Comparison of ENCODE assay signal across 30 mouse cellular contexts in the genomic region with DNA sequence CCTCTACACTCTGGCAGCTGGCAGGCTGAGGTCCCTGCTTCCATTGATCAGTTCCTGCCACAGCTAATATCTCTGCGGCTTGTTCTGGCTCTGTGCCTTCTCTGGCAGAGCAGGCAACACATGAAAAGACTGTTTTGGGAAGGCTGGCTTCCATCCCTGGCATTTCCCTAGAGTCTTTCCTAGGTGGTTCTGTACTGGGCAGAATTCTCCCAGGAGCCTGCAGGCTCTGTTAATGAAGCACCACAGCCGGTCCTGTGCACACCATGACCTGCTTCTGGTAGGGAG. TPM values are rescaled to one million over a fixed set of nuclear protein-coding genes. Genes with fewer than 3 reads are reported as not detected.
DNase-seq lines count a peak whose midpoint lies in the region; ATAC-seq and TF ChIP-seq lines count a peak whose summit lies in the region.
"Had no signal": no experiment of that assay in that cellular context is flagged by ENCODE, and none has a peak within 500 bp of the region (broad histone marks: within the 10 kb centered on the region; RNA-seq: fewer than 3 reads in every experiment).

No protein-coding gene starts in this region.

- ATAC-seq in cerebellum, adult (ENCODE audit: insufficient number of reproducible peaks, low FRiP score, low TSS enrichment): no peak
- peak; percentile 12; the same call in 1 of the 2 replicates for ATAC-seq in hindbrain, embryonic 16.5 days
- ATAC-seq in hindbrain, embryonic 13.5 days (ENCODE audit: low FRiP score): no peak
- ATAC-seq in liver, embryonic 11.5 days (replicated peaks; ENCODE audit: low FRiP score): no peak
- ATAC-seq: inflammation-experienced regulatory T-cells, adult 6 months; liver, embryonic 12.5 days had no signal

- H3K4me1 ChIP-seq in hindbrain, embryonic 16.5 days (ENCODE audit: control insufficient read depth, insufficient read depth, low read depth, low read length): peaks cover 9% of the 10 kb centered on the region
- H3K4me1 ChIP-seq in hindbrain, embryonic 13.5 days (replicated peaks): peaks cover 12% of the 10 kb centered on the region; the same call in 1 of the 2 replicates
- 0 out of 2 replicates have a peak, but pooled peaks cover 1% of the 10 kb centered on the region for H3K4me1 ChIP-seq in liver, adult 2 months (ENCODE audit: control insufficient read depth, insufficient read depth, low read length)
- no peaks in the 10 kb centered on the region; the same call in none of the 2 replicates for H3K4me1 ChIP-seq in liver, embryonic 11.5 days (replicated peaks; ENCODE audit: control insufficient read depth, insufficient read depth, low read length)

- no peak for TF ChIP-seq POLR2A in liver, adult 2 months (IDR thresholded peaks at IDR 0.05; ENCODE audit: extremely low read depth, insufficient read depth, low read length)

- H3K9me3 ChIP-seq in hindbrain, embryonic 16.5 days (ENCODE audit: control insufficient read depth, low read length): no peaks in the 10 kb centered on the region
- no peaks in the 10 kb centered on the region for H3K9me3 ChIP-seq in hindbrain, embryonic 13.5 days
- H3K9me3 ChIP-seq in liver, embryonic 11.5 days (ENCODE audit: control insufficient read depth, low read length): no peaks in the 10 kb centered on the region
- H3K9me3 ChIP-seq: heart, embryonic 15.5 days; liver, embryonic 12.5 days had no signal

- H3K79me2 ChIP-seq in liver, adult 2 months (ENCODE audit: control insufficient read depth, insufficient read depth, low read length): no peaks in the 10 kb centered on the region

- H3K27ac ChIP-seq in hindbrain, embryonic 16.5 days (ENCODE audit: low read depth, low read length): no peak overlapping the region
- no peak overlapping the region; the same call in 1 of the 2 replicates for H3K27ac ChIP-seq in hindbrain, embryonic 13.5 days
- no peak overlapping the region for H3K27ac ChIP-seq in liver, adult 2 months (replicated peaks; ENCODE audit: insufficient read depth, low read depth, low read length)
- no peak overlapping the region for H3K27ac ChIP-seq in liver, embryonic 11.5 days (ENCODE audit: low read depth, low read length)
- H3K27ac ChIP-seq: heart, adult 2 months; heart, embryonic 15.5 days; liver, embryonic 12.5 days had no signal

- 58% methylated on average over 2 of the region's 2 CpGs for WGBS in hindbrain, embryonic 16.5 days
- WGBS in hindbrain, embryonic 13.5 days: 73% methylated on average over 2 of the region's 2 CpGs
- 42% methylated on average over 2 of the region's 2 CpGs for WGBS in liver, adult 2 months
- WGBS in liver, embryonic 11.5 days: 77% methylated on average over 2 of the region's 2 CpGs

- DNase-seq in cerebellum, postnatal 14 days: peak; percentile 38 to 41
- DNase-seq in liver, adult 2 months (ENCODE audit: extremely low read depth, low read depth, low spot score): peak; percentile 48
- DNase-seq in liver, embryonic 11.5 days (ENCODE audit: low spot score): no peak
- peak; percentile 10 for DNase-seq in fibroblast of lung, adult 2 months (ENCODE audit: low read depth)
- no peak for DNase-seq in heart, postnatal 36 days
- DNase-seq: gastrocnemius, postnatal 14 days; heart, adult 2 months; kidney, adult 2 months; kidney, postnatal 10 days; thymus, postnatal 14 days had no signal

- TF ChIP-seq CTCF in liver, adult 2 months (IDR thresholded peaks at IDR 0.05; ENCODE audit: low read depth, low read length): no peak

- no peaks in the 10 kb centered on the region for H3K36me3 ChIP-seq in hindbrain, embryonic 16.5 days (ENCODE audit: control insufficient read depth, insufficient read depth, low read length)
- H3K36me3 ChIP-seq in hindbrain, embryonic 13.5 days: no peaks in the 10 kb centered on the region
- H3K36me3 ChIP-seq in liver, adult 2 months (ENCODE audit: control insufficient read depth, insufficient read depth, low read length): no peaks in the 10 kb centered on the region
- no peaks in the 10 kb centered on the region for H3K36me3 ChIP-seq in liver, embryonic 11.5 days (ENCODE audit: control insufficient read depth, insufficient read depth, low read length)
- H3K36me3 ChIP-seq: heart, embryonic 15.5 days; liver, embryonic 12.5 days had no signal

- H3K4me2 ChIP-seq in hindbrain, embryonic 16.5 days (ENCODE audit: low read length): no peak overlapping the region
- H3K4me2 ChIP-seq in hindbrain, embryonic 13.5 days: no peak overlapping the region
- H3K4me2 ChIP-seq in liver, embryonic 11.5 days: no peak overlapping the region
- H3K4me2 ChIP-seq: heart, embryonic 15.5 days; liver, embryonic 12.5 days had no signal

- 0 out of 2 replicates have a peak, but pooled peaks cover 3% of the 10 kb centered on the region for H3K27me3 ChIP-seq in hindbrain, embryonic 16.5 days (replicated peaks; ENCODE audit: control insufficient read depth, insufficient read depth, low read length)
- H3K27me3 ChIP-seq in hindbrain, embryonic 13.5 days: peaks cover 16% of the 10 kb centered on the region
- H3K27me3 ChIP-seq in liver, adult 2 months (ENCODE audit: control insufficient read depth, insufficient read depth, low read length): no peaks in the 10 kb centered on the region
- H3K27me3 ChIP-seq in liver, embryonic 11.5 days (replicated peaks; ENCODE audit: control insufficient read depth, insufficient read depth, low read length): peaks cover 3% of the 10 kb centered on the region; the same call in 1 of the 2 replicates

- intact Hi-C loops in heart, postnatal 36 days (cut with DNase I): no loop called here

- H3K9ac ChIP-seq in hindbrain, embryonic 16.5 days (ENCODE audit: low read depth, low read length): no peak overlapping the region
- H3K9ac ChIP-seq in hindbrain, embryonic 13.5 days: no peak overlapping the region
- H3K9ac ChIP-seq in liver, adult 2 months (ENCODE audit: low read depth, low read length): no peak overlapping the region
- H3K9ac ChIP-seq in liver, embryonic 11.5 days (ENCODE audit: low read depth, low read length): no peak overlapping the region
- H3K9ac ChIP-seq: heart, embryonic 15.5 days; liver, embryonic 12.5 days had no signal

- H3K4me3 ChIP-seq in hindbrain, embryonic 16.5 days (ENCODE audit: low read length): no peak overlapping the region
- H3K4me3 ChIP-seq in hindbrain, embryonic 13.5 days: no peak overlapping the region
- no peak overlapping the region for H3K4me3 ChIP-seq in liver, adult 2 months (ENCODE audit: insufficient read depth, low read depth, low read length)
- no peak overlapping the region for H3K4me3 ChIP-seq in liver, embryonic 11.5 days (ENCODE audit: low read depth, low read length)
- H3K4me3 ChIP-seq: erythroblast, embryonic 14.5 days; heart, adult 2 months; heart, embryonic 15.5 days; liver, embryonic 12.5 days had no signal

RNA-seq across cellular contexts. Expression of a gene that starts 17.6 kb away (rescaled TPM):
- polyA plus RNA-seq in hindbrain, embryonic 16.5 days (2015; fragmentation: Nextera tagmentation; extraction: Ambion mirVana): not detected in 2 replicates
- not detected in 2 replicates for polyA plus RNA-seq in hindbrain, embryonic 13.5 days (2015; fragmentation: Nextera tagmentation; extraction: Ambion mirVana)
- total RNA-seq in liver, adult 2 months (2014; rRNA removed): not detected in 2 replicates
- polyA plus RNA-seq in liver, adult 2 months (2012; rRNA removed): not detected in 2 replicates
- not detected in 2 replicates for polyA plus RNA-seq in liver, embryonic 11.5 days (2014; fragmentation: Nextera tagmentation; extraction: Ambion mirVana)
- total RNA-seq in heart, postnatal 36 days (2021): not detected
- total RNA-seq: CH12.LX; common myeloid progenitor, adult 5-6 weeks; gastrocnemius, postnatal 14 days; heart, adult 2 months; hematopoietic stem cell, adult 5-6 weeks; layer of hippocampus, adult 8-10 months; left cerebral cortex, postnatal 14 days; megakaryocyte-erythroid progenitor cell, adult 5-6 weeks; MEL; monocyte, adult 5-6 weeks had no signal
- polyA plus RNA-seq: cerebellum, adult 2 months; embryonic facial prominence, embryonic 11.5 days; erythroblast, embryonic 14.5 days; heart, adult 2 months; heart, embryonic 15.5 days; inflammation-experienced regulatory T-cells, adult 6 months; kidney, adult 2 months; liver, embryonic 12.5 days; lung, adult 2 months; neural tube, embryonic 11.5 days; testis, adult 2 months had no signal

RNA-seq across cellular contexts. Expression of a gene that starts 17.6 kb away (rescaled TPM):
- 0.24 and 0.45 TPM in 2 replicates for polyA plus RNA-seq in hindbrain, embryonic 16.5 days (2015; fragmentation: Nextera tagmentation; extraction: Ambion mirVana)
- polyA plus RNA-seq in hindbrain, embryonic 13.5 days (2015; fragmentation: Nextera tagmentation; extraction: Ambion mirVana): 0.14 and 0.19 TPM in 2 replicates
- not detected in 2 replicates for total RNA-seq in liver, adult 2 months (2014; rRNA removed)
- polyA plus RNA-seq in liver, adult 2 months (2012; rRNA removed): not detected in 2 replicates
- 0.04 and 0.10 TPM in 2 replicates for polyA plus RNA-seq in liver, embryonic 11.5 days (2014; fragmentation: Nextera tagmentation; extraction: Ambion mirVana)
- total RNA-seq in heart, postnatal 36 days (2021): not detected
- total RNA-seq: CH12.LX; common myeloid progenitor, adult 5-6 weeks; gastrocnemius, postnatal 14 days; heart, adult 2 months; hematopoietic stem cell, adult 5-6 weeks; layer of hippocampus, adult 8-10 months; left cerebral cortex, postnatal 14 days; megakaryocyte-erythroid progenitor cell, adult 5-6 weeks; monocyte, adult 5-6 weeks had no signal
- polyA plus RNA-seq: cerebellum, adult 2 months; embryonic facial prominence, embryonic 11.5 days; erythroblast, embryonic 14.5 days; heart, adult 2 months; inflammation-experienced regulatory T-cells, adult 6 months; kidney, adult 2 months; liver, embryonic 12.5 days; lung, adult 2 months; testis, adult 2 months had no signal

RNA-seq across cellular contexts. Expression of a gene that starts 23.7 kb away (rescaled TPM):
- polyA plus RNA-seq in hindbrain, embryonic 16.5 days (2015; fragmentation: Nextera tagmentation; extraction: Ambion mirVana): not detected in 2 replicates
- not detected in 2 replicates for polyA plus RNA-seq in hindbrain, embryonic 13.5 days (2015; fragmentation: Nextera tagmentation; extraction: Ambion mirVana)
- total RNA-seq in liver, adult 2 months (2014; rRNA removed): not detected in 2 replicates
- polyA plus RNA-seq in liver, adult 2 months (2012; rRNA removed): not detected in 2 replicates
- polyA plus RNA-seq in liver, embryonic 11.5 days (2014; fragmentation: Nextera tagmentation; extraction: Ambion mirVana): not detected in 2 replicates
- not detected for total RNA-seq in heart, postnatal 36 days (2021)
- total RNA-seq: CH12.LX; common myeloid progenitor, adult 5-6 weeks; gastrocnemius, postnatal 14 days; heart, adult 2 months; hematopoietic stem cell, adult 5-6 weeks; layer of hippocampus, adult 8-10 months; left cerebral cortex, postnatal 14 days; megakaryocyte-erythroid progenitor cell, adult 5-6 weeks; MEL; monocyte, adult 5-6 weeks had no signal
- polyA plus RNA-seq: cerebellum, adult 2 months; embryonic facial prominence, embryonic 11.5 days; erythroblast, embryonic 14.5 days; heart, adult 2 months; heart, embryonic 15.5 days; inflammation-experienced regulatory T-cells, adult 6 months; kidney, adult 2 months; liver, embryonic 12.5 days; lung, adult 2 months; neural tube, embryonic 11.5 days; testis, adult 2 months had no signal

RNA-seq across cellular contexts. Expression of a gene that starts 28.9 kb away (rescaled TPM):
- polyA plus RNA-seq in hindbrain, embryonic 16.5 days (2015; fragmentation: Nextera tagmentation; extraction: Ambion mirVana): 0.05 and 0.14 TPM in 2 replicates
- polyA plus RNA-seq in hindbrain, embryonic 13.5 days (2015; fragmentation: Nextera tagmentation; extraction: Ambion mirVana): 0.21 and 0.30 TPM in 2 replicates
- total RNA-seq in liver, adult 2 months (2014; rRNA removed): not detected in 2 replicates
- not detected in 2 replicates for polyA plus RNA-seq in liver, adult 2 months (2012; rRNA removed)
- 0.05 and 0.12 TPM in 2 replicates for polyA plus RNA-seq in liver, embryonic 11.5 days (2014; fragmentation: Nextera tagmentation; extraction: Ambion mirVana)
- total RNA-seq in heart, postnatal 36 days (2021): not detected
- total RNA-seq: CH12.LX; common myeloid progenitor, adult 5-6 weeks; gastrocnemius, postnatal 14 days; heart, adult 2 months; hematopoietic stem cell, adult 5-6 weeks; layer of hippocampus, adult 8-10 months; left cerebral cortex, postnatal 14 days; monocyte, adult 5-6 weeks had no signal
- polyA plus RNA-seq: cerebellum, adult 2 months; embryonic facial prominence, embryonic 11.5 days; erythroblast, embryonic 14.5 days; heart, adult 2 months; inflammation-experienced regulatory T-cells, adult 6 months; kidney, adult 2 months; lung, adult 2 months; testis, adult 2 months had no signal

RNA-seq across cellular contexts. Expression of a gene that starts 32.7 kb away (rescaled TPM):
- not detected in 2 replicates for polyA plus RNA-seq in hindbrain, embryonic 16.5 days (2015; fragmentation: Nextera tagmentation; extraction: Ambion mirVana)
- polyA plus RNA-seq in hindbrain, embryonic 13.5 days (2015; fragmentation: Nextera tagmentation; extraction: Ambion mirVana): not detected in 2 replicates
- total RNA-seq in liver, adult 2 months (2014; rRNA removed): not detected in 2 replicates
- not detected in 2 replicates for polyA plus RNA-seq in liver, adult 2 months (2012; rRNA removed)
- polyA plus RNA-seq in liver, embryonic 11.5 days (2014; fragmentation: Nextera tagmentation; extraction: Ambion mirVana): not detected in 2 replicates
- not detected for total RNA-seq in heart, postnatal 36 days (2021)
- total RNA-seq: CH12.LX; common myeloid progenitor, adult 5-6 weeks; gastrocnemius, postnatal 14 days; heart, adult 2 months; hematopoietic stem cell, adult 5-6 weeks; layer of hippocampus, adult 8-10 months; left cerebral cortex, postnatal 14 days; megakaryocyte-erythroid progenitor cell, adult 5-6 weeks; MEL; monocyte, adult 5-6 weeks had no signal
- polyA plus RNA-seq: cerebellum, adult 2 months; embryonic facial prominence, embryonic 11.5 days; erythroblast, embryonic 14.5 days; heart, adult 2 months; heart, embryonic 15.5 days; inflammation-experienced regulatory T-cells, adult 6 months; kidney, adult 2 months; liver, embryonic 12.5 days; lung, adult 2 months; neural tube, embryonic 11.5 days; testis, adult 2 months had no signal

Comparison
In these comparisons a context has a peak if more than half of its experiments do, and no peak if none do; other contexts are left out.
1. DNase-seq: peak in cerebellum, postnatal 14 days (2 of 2), liver, adult 2 months (single experiment) and fibroblast of lung, adult 2 months (single experiment); none in liver, embryonic 11.5 days (single experiment) and heart, postnatal 36 days (0 of 2).